Mouse (Mus musculus) midbrain, embryonic 15.5 days (tissue): ENCODE measurements around the gene Gm11034. TPM values are rescaled to one million over a fixed set of nuclear protein-coding genes. Genes with fewer than 3 reads are reported as not detected.

ENCODE experiments used
- ATAC-seq: fragments of 200-750 bp; cut with Nextera tagmentation; replicated peaks from 2 replicates; pipeline ENCODE4 v1.8.0; 2017; ENCODE audit warnings: moderate TSS enrichment
- H3K27ac ChIP-seq: fragments of 300-500 bp; sonication (generic); 2 replicates; pipeline ENCODE4 v1.5.1; 2015; ENCODE audit warnings: mild to moderate bottlenecking, inconsistent platforms
- H3K27me3 ChIP-seq: fragments of 300-500 bp; sonication (generic); replicated peaks from 2 replicates; pipeline ENCODE4 v1.6.1; 2015; ENCODE audit warnings: inconsistent platforms
- H3K36me3 ChIP-seq: fragments of 300-500 bp; sonication (generic); replicated peaks from 2 replicates; pipeline ENCODE4 v1.6.1; 2015; ENCODE audit warnings: inconsistent platforms
- H3K4me1 ChIP-seq: fragments of 300-500 bp; sonication (generic); 2 replicates; pipeline ENCODE4 v1.6.1; 2015; ENCODE audit warnings: inconsistent platforms
- H3K4me2 ChIP-seq: fragments of 300-500 bp; sonication (generic); 2 replicates; pipeline ENCODE4 v1.6.1; 2015; ENCODE audit warnings: inconsistent platforms, mild to moderate bottlenecking, moderate library complexity
- H3K4me3 ChIP-seq: fragments of 300-500 bp; sonication (generic); 2 replicates; pipeline ENCODE4 v1.5.1; 2015; ENCODE audit warnings: mild to moderate bottlenecking, inconsistent platforms
- H3K9ac ChIP-seq: fragments of 300-500 bp; sonication (generic); 2 replicates; pipeline ENCODE4 v1.6.1; 2015; ENCODE audit warnings: mild to moderate bottlenecking, inconsistent platforms
- H3K9me3 ChIP-seq: fragments of 300-500 bp; sonication (generic); 2 replicates; pipeline ENCODE4 v1.6.1; 2016; ENCODE audit warnings: inconsistent platforms
- WGBS: fragments of 180-500 bp; shearing (Covaris S2); methylation state at CpG from one replicate; pipeline ENCODE4 v1.1.7; 2015; ENCODE audit warnings: mixed read lengths; 5-methylcytosine and 5-hydroxymethylcytosine counted together
- polyA plus RNA-seq: library from polyadenylated mRNA; unstranded; fragments of >200 nt; fragmentation: Nextera tagmentation; extraction: Ambion mirVana; gene quantifications from 2 replicates; pipeline ENCODE4 v1.2.1, GENCODE M21; 2015

Gene Gm11034
- polyA plus RNA-seq = not detected in 2 replicates

DNA sequence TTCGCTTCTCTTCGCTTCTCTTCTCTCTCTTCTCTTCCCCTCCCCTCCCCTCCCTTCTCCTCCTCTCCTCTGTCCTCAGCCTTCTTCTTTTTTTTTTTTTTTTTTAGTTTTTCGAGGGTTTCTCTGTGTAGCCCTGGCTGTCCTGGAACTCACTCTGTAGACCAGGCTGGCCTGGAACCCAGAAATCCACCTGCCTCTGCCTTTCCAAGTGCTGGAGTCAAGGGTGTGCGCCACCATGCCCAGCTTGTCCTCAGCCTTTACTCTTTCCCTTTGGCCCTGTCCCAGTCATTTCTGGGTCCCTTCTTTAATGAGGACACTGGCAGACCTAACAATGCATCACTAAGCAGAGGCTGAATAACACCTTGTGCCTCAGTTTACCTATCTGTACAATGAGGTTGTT, at the start of gene Gm11034:
Gene Gm11034, minus strand, starts transcription at position 101 of the 400 bp plus-strand sequence.
- no peaks in the 10 kb centered on the region for H3K9me3 ChIP-seq
- 81% methylated on average over 4 of the region's 4 CpGs for WGBS
- H3K27ac ChIP-seq = no peak within 1 kb of the TSS
- peaks cover 14% of the 10 kb centered on the region for H3K27me3 ChIP-seq
- no peak within 1 kb of the TSS for H3K4me2 ChIP-seq
- H3K4me3 ChIP-seq = no peak within 1 kb of the TSS
- H3K4me1 ChIP-seq = no peaks in the 10 kb centered on the region
- H3K9ac ChIP-seq = no peak within 1 kb of the TSS
- no peak for ATAC-seq
- H3K36me3 ChIP-seq = no peaks in the 10 kb centered on the region

DNA sequence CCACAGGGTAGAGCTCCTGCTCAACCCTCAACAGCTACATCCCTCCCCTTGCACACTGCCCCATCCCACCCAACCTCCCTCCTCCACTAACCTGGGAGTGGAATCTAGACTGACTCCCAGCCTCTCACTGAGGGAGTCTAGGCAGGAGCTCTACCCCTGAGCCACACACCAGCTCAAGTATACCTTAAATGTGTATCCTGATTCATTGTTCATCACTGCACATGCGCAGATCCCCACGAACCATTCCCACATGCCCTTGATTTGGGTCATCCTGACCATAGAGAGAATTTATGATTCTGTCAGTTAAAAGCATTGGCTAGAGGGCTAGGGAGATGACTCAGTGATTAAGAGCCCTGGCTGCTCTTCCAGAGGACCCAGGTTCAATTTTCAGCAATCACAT, 49.3 kb upstream of the Gm11034 start:
- no peak for ATAC-seq
- WGBS = 95% methylated on average over 2 of the region's 2 CpGs
- no peaks in the 10 kb centered on the region for H3K9me3 ChIP-seq
- H3K4me1 ChIP-seq = no peaks in the 10 kb centered on the region
- H3K27me3 ChIP-seq = no peaks in the 10 kb centered on the region
- H3K4me2 ChIP-seq = no peak overlapping the region
- no peak overlapping the region for H3K27ac ChIP-seq
- no peaks in the 10 kb centered on the region for H3K36me3 ChIP-seq
- no peak overlapping the region for H3K9ac ChIP-seq
- H3K4me3 ChIP-seq = no peak overlapping the region

DNA sequence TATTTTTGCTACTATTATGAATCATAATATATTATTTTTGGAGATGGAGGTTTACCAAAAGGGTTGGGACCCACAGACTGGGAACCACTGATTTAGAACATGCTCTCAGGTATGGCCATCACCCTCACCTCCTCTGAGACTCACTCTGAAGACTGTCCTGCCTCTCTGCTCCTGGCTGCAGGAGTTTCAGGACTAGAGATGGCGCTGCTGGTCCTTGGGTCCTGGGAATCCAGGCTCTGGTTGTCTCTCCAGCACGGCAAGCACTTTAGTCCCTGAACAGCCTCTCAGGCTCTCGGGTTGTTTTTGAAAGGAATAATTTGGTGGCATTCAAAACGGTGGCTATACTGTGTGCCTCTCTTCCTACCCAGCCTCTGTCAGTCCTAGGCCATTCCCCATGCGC, 48.4 kb upstream of the Gm11034 start:
- H3K4me3 ChIP-seq = no peak overlapping the region

DNA sequence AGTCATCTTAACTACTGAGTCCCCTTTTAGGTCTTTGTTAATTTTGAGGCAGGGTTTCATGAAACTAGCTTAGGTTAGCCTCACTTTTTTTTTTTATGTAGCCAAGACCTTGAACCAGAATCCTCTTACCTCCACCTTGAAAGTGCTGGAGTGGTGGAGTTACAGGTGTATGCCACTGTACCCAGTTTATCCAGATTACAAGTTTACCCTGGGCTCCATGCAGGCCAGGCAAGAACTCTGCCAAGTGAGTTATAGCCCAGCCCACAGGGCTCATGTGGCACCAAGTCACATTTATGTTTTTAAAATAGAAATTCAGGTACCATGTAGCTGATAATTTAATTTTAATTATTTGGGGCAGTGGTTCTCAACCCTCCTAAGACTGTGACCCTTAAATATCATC, 48.0 kb upstream of the Gm11034 start:
- H3K9me3 ChIP-seq = no peaks in the 10 kb centered on the region
- no peak overlapping the region for H3K4me2 ChIP-seq
- H3K9ac ChIP-seq = no peak overlapping the region
- ATAC-seq = no peak
- H3K27me3 ChIP-seq = no peaks in the 10 kb centered on the region
- 0 out of 2 replicates have a peak, but pooled peaks cover 3% of the 10 kb centered on the region for H3K36me3 ChIP-seq
- H3K27ac ChIP-seq = no peak overlapping the region
- no peak overlapping the region for H3K4me3 ChIP-seq
- no peaks in the 10 kb centered on the region for H3K4me1 ChIP-seq

More for the DNA sequence above, 48.4 kb upstream of the Gm11034 start:
- H3K9me3 ChIP-seq = no peaks in the 10 kb centered on the region
- no peaks in the 10 kb centered on the region for H3K27me3 ChIP-seq
- 49% methylated on average over 5 of the region's 5 CpGs for WGBS
- H3K4me2 ChIP-seq = no peak overlapping the region
- H3K9ac ChIP-seq = no peak overlapping the region
- H3K36me3 ChIP-seq = 0 out of 2 replicates have a peak, but pooled peaks cover under 1% of the 10 kb centered on the region
- no peaks in the 10 kb centered on the region for H3K4me1 ChIP-seq
- no peak overlapping the region for H3K27ac ChIP-seq
- no peak for ATAC-seq

DNA sequence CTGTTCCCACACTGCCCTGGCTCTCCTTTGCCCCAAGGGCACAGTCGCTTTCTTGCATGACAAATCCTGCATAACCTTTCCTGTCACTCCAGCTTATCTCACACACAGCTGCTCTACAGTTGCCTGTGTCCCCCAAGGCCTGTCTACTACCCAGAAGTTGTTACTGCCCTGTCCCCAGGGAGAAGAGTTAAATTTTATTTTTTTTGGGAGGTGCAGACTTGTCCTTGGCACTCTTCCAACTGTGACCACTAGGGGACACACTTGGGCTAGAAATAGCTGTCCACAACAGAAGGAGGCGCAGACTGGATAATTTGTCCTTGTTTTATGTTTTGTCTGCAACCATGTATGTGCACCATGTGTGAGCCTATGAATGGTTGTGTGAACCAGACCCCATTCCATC, 47.6 kb upstream of the Gm11034 start:
- H3K36me3 ChIP-seq = 0 out of 2 replicates have a peak, but pooled peaks cover 3% of the 10 kb centered on the region
- no peak overlapping the region for H3K4me2 ChIP-seq
- H3K4me3 ChIP-seq = no peak overlapping the region
- peak; percentile 57 for ATAC-seq
- H3K27me3 ChIP-seq = no peaks in the 10 kb centered on the region
- no peaks in the 10 kb centered on the region for H3K9me3 ChIP-seq
- WGBS = 30% methylated on average over 2 of the region's 2 CpGs
- no peak overlapping the region for H3K9ac ChIP-seq
- H3K4me1 ChIP-seq = no peaks in the 10 kb centered on the region
- no peak overlapping the region for H3K27ac ChIP-seq

DNA sequence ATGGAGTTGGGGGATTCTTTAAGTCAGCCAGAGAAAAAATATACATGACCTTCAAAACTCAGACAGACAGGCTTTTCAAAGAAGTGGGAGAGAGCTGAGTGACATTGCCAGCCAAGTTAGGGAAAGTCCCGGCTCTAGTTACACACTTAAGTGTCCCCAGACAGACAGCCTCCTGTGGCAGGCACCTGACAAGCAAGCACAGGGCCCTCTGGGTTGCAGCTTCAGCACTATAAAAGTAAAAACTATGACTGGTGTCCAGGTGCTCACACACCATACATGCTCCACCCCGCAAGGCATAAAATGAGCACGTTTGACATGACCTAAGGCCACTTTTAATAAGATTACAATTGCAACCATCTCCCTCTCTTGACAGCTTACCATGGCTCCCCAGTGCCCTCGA, 47.1 kb upstream of the Gm11034 start:
- no peak overlapping the region for H3K9ac ChIP-seq
- H3K4me2 ChIP-seq = no peak overlapping the region
- no peak overlapping the region for H3K27ac ChIP-seq
- no peak overlapping the region for H3K4me3 ChIP-seq
- H3K4me1 ChIP-seq = no peaks in the 10 kb centered on the region
- H3K36me3 ChIP-seq = 0 out of 2 replicates have a peak, but pooled peaks cover 3% of the 10 kb centered on the region
- whole genome bisulfite sequencing = 61% methylated on average over 4 of the region's 4 CpGs
- no peaks in the 10 kb centered on the region for H3K27me3 ChIP-seq
- ATAC-seq = 0 out of 2 replicates have a peak, but pooled peaks have one; percentile 2
- no peaks in the 10 kb centered on the region for H3K9me3 ChIP-seq

DNA sequence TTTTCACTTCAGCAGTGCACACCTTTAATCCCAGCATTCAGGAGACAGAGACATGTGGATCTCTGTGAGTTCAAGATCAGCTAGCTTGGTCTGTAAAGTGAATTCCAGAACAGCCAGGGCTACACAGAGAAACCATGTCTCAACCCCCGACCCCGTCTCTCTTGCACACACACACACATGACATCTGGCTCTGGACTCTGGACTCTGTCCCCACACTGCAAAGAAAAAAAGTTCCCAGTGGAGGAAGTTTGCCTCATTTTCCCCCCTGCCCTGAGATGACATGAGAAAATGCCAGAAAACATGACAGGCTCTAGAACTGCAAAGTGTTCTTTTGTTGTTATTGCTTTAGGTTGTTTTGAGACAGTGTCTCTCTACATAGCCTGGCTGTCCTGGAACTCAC, 46.4 kb upstream of the Gm11034 start:
- Histone ChIP-seq H3K27ac (no peak overlapping the region), H3K9ac (no peak overlapping the region), H3K36me3 (peaks cover 3% of the 10 kb centered on the region; the same call in 1 of the 2 replicates), H3K4me3 (no peak overlapping the region), H3K9me3 (no peaks in the 10 kb centered on the region), H3K27me3 (no peaks in the 10 kb centered on the region), H3K4me1 (no peaks in the 10 kb centered on the region), H3K4me2 (no peak overlapping the region)
- 74% methylated on average over 2 of the region's 2 CpGs for WGBS
- ATAC-seq = no peak

DNA sequence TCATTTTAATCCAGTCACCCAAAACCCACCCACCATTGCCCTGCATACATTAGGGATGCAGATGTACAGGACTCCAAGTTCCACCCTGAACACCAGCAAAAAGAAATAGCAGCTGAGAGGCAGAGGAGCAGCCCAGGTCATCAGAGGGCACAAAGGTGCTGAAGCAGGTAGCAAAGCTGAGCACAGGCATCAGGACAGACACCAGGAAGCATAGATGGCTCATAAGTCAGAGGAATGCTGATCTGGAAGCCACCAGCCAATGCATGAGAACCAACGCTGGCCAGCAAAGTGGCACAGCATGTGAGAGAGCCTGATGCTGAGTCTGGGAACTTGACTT, 44.4 kb upstream of the Gm11034 start:
- 97% methylated on average over 1 of the region's 1 CpGs for WGBS
- Histone ChIP-seq H3K4me3 (no peak overlapping the region), H3K36me3 (peaks cover 11% of the 10 kb centered on the region), H3K27ac (no peak overlapping the region), H3K4me1 (no peaks in the 10 kb centered on the region), H3K9ac (no peak overlapping the region), H3K9me3 (no peaks in the 10 kb centered on the region), H3K27me3 (no peaks in the 10 kb centered on the region), H3K4me2 (no peak overlapping the region)
- peak; percentile 10; the same call in 1 of the 2 replicates for ATAC-seq

DNA sequence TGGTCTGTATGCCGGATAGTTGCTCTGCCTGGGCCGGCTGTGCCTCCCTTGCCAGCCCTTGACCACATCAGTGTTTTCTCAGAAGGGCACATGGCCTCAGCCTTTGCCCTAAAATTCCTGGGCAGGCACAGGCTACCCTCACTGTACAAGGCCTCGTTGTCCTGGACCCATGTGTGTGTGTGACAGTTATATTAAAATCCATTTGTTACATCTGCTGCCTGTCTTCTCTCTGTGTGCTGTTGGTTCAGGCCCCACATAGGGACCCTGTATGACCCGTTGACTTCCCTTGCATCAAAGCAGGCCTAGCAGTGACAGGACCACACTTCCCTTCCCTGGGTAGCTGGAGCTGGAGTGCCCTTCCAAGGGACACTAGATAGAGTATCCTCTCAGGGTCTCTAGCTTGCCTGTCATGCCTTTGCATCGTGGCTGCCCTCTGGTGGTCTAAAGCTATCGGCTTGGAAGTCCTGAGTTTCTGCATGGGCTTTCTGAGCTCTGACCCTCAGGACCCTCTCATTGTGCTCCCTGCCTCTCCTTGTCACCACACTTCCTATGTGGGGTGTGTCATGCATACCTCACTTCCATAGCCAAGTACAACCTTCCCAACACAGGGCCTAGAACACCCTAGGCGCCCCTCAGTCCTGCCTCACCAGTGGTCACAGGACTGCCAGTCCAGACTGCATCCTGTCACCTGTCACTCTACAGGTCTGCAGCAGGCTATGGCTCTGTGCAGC, 43.9 kb upstream of the Gm11034 start:
- Histone ChIP-seq H3K9ac (no peak overlapping the region), H3K4me1 (no peaks in the 10 kb centered on the region), H3K27ac (no peak overlapping the region), H3K4me3 (no peak overlapping the region), H3K36me3 (peaks cover 16% of the 10 kb centered on the region), H3K9me3 (no peaks in the 10 kb centered on the region), H3K27me3 (no peaks in the 10 kb centered on the region), H3K4me2 (no peak overlapping the region)
- WGBS = 53% methylated on average over 7 of the region's 7 CpGs
- ATAC-seq = peak; percentile 40

DNA sequence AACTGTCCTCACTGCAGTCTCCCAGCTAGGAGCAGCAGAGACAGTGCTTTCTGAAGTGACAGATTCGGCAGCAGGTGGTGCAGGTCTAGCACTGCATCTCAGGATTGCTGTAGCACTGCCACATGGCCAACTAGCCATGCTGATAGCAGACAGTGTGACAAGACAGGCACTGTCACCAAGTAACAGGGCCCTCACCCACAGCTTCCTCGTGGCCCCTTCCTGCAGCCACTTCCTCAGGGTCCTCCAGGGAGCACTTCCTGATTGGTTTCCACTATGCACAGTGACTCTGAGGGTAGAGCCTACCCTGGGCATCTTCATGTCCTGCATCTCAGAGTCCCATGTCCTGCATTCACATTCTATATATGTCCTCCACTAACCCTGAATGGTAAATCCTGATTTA, 31.2 kb upstream of the Gm11034 start:
- H3K4me3 ChIP-seq = no peak overlapping the region
- 84% methylated on average over 2 of the region's 2 CpGs for WGBS

DNA sequence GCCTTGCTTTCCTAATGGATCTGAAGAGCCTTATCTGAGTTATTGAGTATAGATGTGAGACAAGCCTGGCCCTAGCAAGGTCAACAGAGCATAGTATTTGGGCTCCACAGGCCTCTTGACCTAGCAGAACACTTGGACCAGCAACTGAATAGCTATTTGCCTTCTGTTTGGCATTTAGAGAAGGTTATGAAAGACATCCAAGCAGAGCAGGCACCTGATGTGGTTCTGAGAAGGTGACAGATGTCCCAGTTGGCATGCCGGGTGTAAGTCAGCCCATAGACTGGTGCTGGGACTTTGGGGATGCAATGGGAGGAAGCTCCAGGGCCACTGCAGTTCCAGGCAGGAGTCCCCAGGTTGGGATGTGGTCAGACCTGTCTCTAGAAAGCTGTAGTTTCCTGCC, 28.8 kb upstream of the Gm11034 start:
- Histone ChIP-seq H3K9ac (no peak overlapping the region), H3K27me3 (no peaks in the 10 kb centered on the region), H3K9me3 (no peaks in the 10 kb centered on the region), H3K4me1 (peaks cover 21% of the 10 kb centered on the region), H3K4me3 (no peak overlapping the region), H3K27ac (no peak overlapping the region), H3K36me3 (peaks cover 6% of the 10 kb centered on the region; the same call in 1 of the 2 replicates), H3K4me2 (no peak overlapping the region)
- WGBS = 96% methylated on average over 1 of the region's 1 CpGs
- no peak for ATAC-seq

More for the DNA sequence above, 31.2 kb upstream of the Gm11034 start:
- no peak for ATAC-seq
- Histone ChIP-seq H3K9ac (no peak overlapping the region), H3K27me3 (no peaks in the 10 kb centered on the region), H3K4me1 (peaks cover 19% of the 10 kb centered on the region), H3K9me3 (no peaks in the 10 kb centered on the region), H3K36me3 (peaks cover 6% of the 10 kb centered on the region; the same call in 1 of the 2 replicates), H3K27ac (no peak overlapping the region), H3K4me2 (no peak overlapping the region)

DNA sequence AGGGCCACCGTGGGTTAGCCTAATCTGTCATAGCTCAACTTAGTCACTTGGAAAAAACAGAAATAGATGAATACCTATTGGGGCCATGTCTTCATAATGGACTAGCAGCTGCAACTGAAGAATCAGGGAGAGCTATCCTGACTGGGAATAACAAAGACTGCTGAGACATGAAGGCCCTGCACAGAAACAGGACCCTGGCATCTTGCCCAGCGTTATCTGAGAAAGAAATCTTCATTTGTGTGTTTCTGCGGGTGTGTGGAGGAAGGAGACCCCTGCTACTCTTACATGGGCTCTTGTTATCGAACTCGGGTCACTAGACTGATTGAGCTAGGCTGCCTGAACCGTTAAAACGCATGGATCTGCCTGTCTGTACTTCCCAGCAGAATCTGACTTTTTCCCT, 27.5 kb upstream of the Gm11034 start:
- Histone ChIP-seq H3K9ac (peak overlapping the region; percentile 50), H3K4me1 (peaks cover 21% of the 10 kb centered on the region), H3K4me3 (peak overlapping the region; percentile 53), H3K36me3 (peaks cover 3% of the 10 kb centered on the region; the same call in 1 of the 2 replicates), H3K9me3 (no peaks in the 10 kb centered on the region), H3K27ac (no peak overlapping the region; the same call in 1 of the 2 replicates), H3K27me3 (no peaks in the 10 kb centered on the region), H3K4me2 (peak overlapping the region; percentile 61)
- WGBS = 66% methylated on average over 7 of the region's 7 CpGs
- no peak for ATAC-seq

DNA sequence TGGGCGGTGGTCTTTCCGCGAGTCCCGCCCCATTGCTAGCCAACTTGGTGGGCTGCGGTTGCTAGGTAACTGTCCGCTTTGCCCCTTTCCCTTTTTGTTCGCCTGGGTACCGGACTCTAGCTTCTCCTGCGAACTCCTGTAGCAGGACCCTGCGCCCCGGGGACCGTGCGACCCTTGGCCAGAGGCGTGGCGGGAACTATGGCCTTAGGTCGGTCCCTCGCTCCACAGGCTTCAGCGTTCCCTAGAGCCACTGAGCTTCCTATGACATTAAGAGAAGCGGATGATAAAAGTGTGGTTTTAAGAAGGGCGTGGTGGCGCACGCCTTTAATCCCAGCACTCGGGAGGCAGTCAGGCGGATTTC, 26.9 kb upstream of the Gm11034 start:
- Histone ChIP-seq H3K36me3 (no peaks in the 10 kb centered on the region; the same call in 1 of the 2 replicates), H3K4me2 (peak overlapping the region; percentile 61), H3K27me3 (no peaks in the 10 kb centered on the region), H3K9ac (peak overlapping the region; percentile 50), H3K27ac (peak overlapping the region; percentile 94), H3K4me1 (peaks cover 21% of the 10 kb centered on the region), H3K4me3 (peak overlapping the region; percentile 53), H3K9me3 (no peaks in the 10 kb centered on the region)
- under 1% methylated on average over 24 of the region's 24 CpGs for WGBS
- no peak; the same call in 1 of the 2 replicates for ATAC-seq
